Mouse (Mus musculus): ENCODE results near the gene Ccdc88c. TPM values are rescaled to one million over a fixed set of nuclear protein-coding genes. Genes with fewer than 3 reads are reported as not detected.

Gene Ccdc88c
- polyA plus RNA-seq, 1 experiment, result 1.6 TPM

- H3K4me3 ChIP-seq (ENCODE audit: insufficient read depth, low read length), result no peak overlapping the region
- H3K4me1 ChIP-seq (ENCODE audit: control insufficient read depth, insufficient read depth, low read length), result no peaks in the 10 kb centered on the region
- H3K27ac ChIP-seq (ENCODE audit: insufficient read depth, low read length), result no peak overlapping the region
- TF ChIP-seq CTCF (IDR thresholded peaks at IDR 0.05; ENCODE audit: borderline replicate concordance, insufficient read depth, low read length) (no peak), POLR2A (IDR thresholded peaks at IDR 0.05; ENCODE audit: low read depth, low read length) (no peak)
Measured at GRCm38 (mm10) chr12:100897736-100898650, 130.9 kb downstream of the Ccdc88c start.

- TF ChIP-seq CTCF (IDR thresholded peaks at IDR 0.05; ENCODE audit: borderline replicate concordance, insufficient read depth, low read length) (no peak), POLR2A (IDR thresholded peaks at IDR 0.05; ENCODE audit: low read depth, low read length) (no peak)
- no peaks in the 10 kb centered on the region for H3K4me1 ChIP-seq (ENCODE audit: control insufficient read depth, insufficient read depth, low read length)
- no peak overlapping the region for H3K27ac ChIP-seq (ENCODE audit: insufficient read depth, low read length)
- no peak overlapping the region for H3K4me3 ChIP-seq (ENCODE audit: insufficient read depth, low read length)
Measured at GRCm38 (mm10) chr12:100896661-100897060, 132.2 kb downstream of the Ccdc88c start.

GRCm38 (mm10) chr12:100895504-100895903 lies 133.4 kb downstream of the Ccdc88c start:
- no peak for TF ChIP-seq POLR2A (IDR thresholded peaks at IDR 0.05; ENCODE audit: low read depth, low read length)
- no peak for TF ChIP-seq CTCF (IDR thresholded peaks at IDR 0.05; ENCODE audit: borderline replicate concordance, insufficient read depth, low read length)
- no peak overlapping the region for H3K27ac ChIP-seq (ENCODE audit: insufficient read depth, low read length)
- H3K4me3 ChIP-seq (ENCODE audit: insufficient read depth, low read length), result no peak overlapping the region
- H3K4me1 ChIP-seq (ENCODE audit: control insufficient read depth, insufficient read depth, low read length), result no peaks in the 10 kb centered on the region

GRCm38 (mm10) chr12:100890548-100890947 lies 138.3 kb downstream of the Ccdc88c start:
- Histone ChIP-seq H3K27ac (ENCODE audit: insufficient read depth, low read length) (no peak overlapping the region), H3K4me3 (ENCODE audit: insufficient read depth, low read length) (no peak overlapping the region), H3K4me1 (ENCODE audit: control insufficient read depth, insufficient read depth, low read length) (no peaks in the 10 kb centered on the region)
- TF ChIP-seq POLR2A (IDR thresholded peaks at IDR 0.05; ENCODE audit: low read depth, low read length) (no peak), CTCF (IDR thresholded peaks at IDR 0.05; ENCODE audit: borderline replicate concordance, insufficient read depth, low read length) (no peak)

- Histone ChIP-seq H3K4me3 (ENCODE audit: insufficient read depth, low read length) (no peak overlapping the region), H3K27ac (ENCODE audit: insufficient read depth, low read length) (no peak overlapping the region)
- TF ChIP-seq POLR2A (IDR thresholded peaks at IDR 0.05; ENCODE audit: low read depth, low read length) (no peak), CTCF (IDR thresholded peaks at IDR 0.05; ENCODE audit: borderline replicate concordance, insufficient read depth, low read length) (no peak)
Measured at GRCm38 (mm10) chr12:100887801-100888258, 141.0 kb downstream of the Ccdc88c start.

GRCm38 (mm10) chr12:100886877-100887276 lies 142.0 kb downstream of the Ccdc88c start:
- TF ChIP-seq CTCF (IDR thresholded peaks at IDR 0.05; ENCODE audit: borderline replicate concordance, insufficient read depth, low read length) (no peak), POLR2A (IDR thresholded peaks at IDR 0.05; ENCODE audit: low read depth, low read length) (no peak)
- Histone ChIP-seq H3K27ac (ENCODE audit: insufficient read depth, low read length) (no peak overlapping the region), H3K4me3 (ENCODE audit: insufficient read depth, low read length) (no peak overlapping the region), H3K4me1 (ENCODE audit: control insufficient read depth, insufficient read depth, low read length) (no peaks in the 10 kb centered on the region)

More at GRCm38 (mm10) chr12:100887801-100888258, 141.0 kb downstream of the Ccdc88c start:
- H3K4me1 ChIP-seq (ENCODE audit: control insufficient read depth, insufficient read depth, low read length), result no peaks in the 10 kb centered on the region

- Histone ChIP-seq H3K4me1 (ENCODE audit: control insufficient read depth, insufficient read depth, low read length) (no peaks in the 10 kb centered on the region), H3K4me3 (ENCODE audit: insufficient read depth, low read length) (no peak overlapping the region), H3K27ac (ENCODE audit: insufficient read depth, low read length) (no peak overlapping the region)
- TF ChIP-seq CTCF (IDR thresholded peaks at IDR 0.05; ENCODE audit: borderline replicate concordance, insufficient read depth, low read length) (no peak), POLR2A (IDR thresholded peaks at IDR 0.05; ENCODE audit: low read depth, low read length) (no peak)
Measured at GRCm38 (mm10) chr12:100885585-100885984, 143.3 kb downstream of the Ccdc88c start.

GRCm38 (mm10) chr12:100883168-100883567 lies 145.7 kb downstream of the Ccdc88c start:
- no peaks in the 10 kb centered on the region for H3K4me1 ChIP-seq (ENCODE audit: control insufficient read depth, insufficient read depth, low read length)
- TF ChIP-seq CTCF (IDR thresholded peaks at IDR 0.05; ENCODE audit: borderline replicate concordance, insufficient read depth, low read length), result no peak
- no peak for TF ChIP-seq POLR2A (IDR thresholded peaks at IDR 0.05; ENCODE audit: low read depth, low read length)
- H3K27ac ChIP-seq (ENCODE audit: insufficient read depth, low read length), result no peak overlapping the region
- H3K4me3 ChIP-seq (ENCODE audit: insufficient read depth, low read length), result no peak overlapping the region

GRCm38 (mm10) chr12:100878556-100878955 lies 150.3 kb downstream of the Ccdc88c start:
- TF ChIP-seq POLR2A (IDR thresholded peaks at IDR 0.05; ENCODE audit: low read depth, low read length) (no peak), CTCF (IDR thresholded peaks at IDR 0.05; ENCODE audit: borderline replicate concordance, insufficient read depth, low read length) (no peak)
- Histone ChIP-seq H3K27ac (ENCODE audit: insufficient read depth, low read length) (no peak overlapping the region), H3K4me3 (ENCODE audit: insufficient read depth, low read length) (no peak overlapping the region), H3K4me1 (ENCODE audit: control insufficient read depth, insufficient read depth, low read length) (no peaks in the 10 kb centered on the region)

GRCm38 (mm10) chr12:100877936-100878335 lies 150.9 kb downstream of the Ccdc88c start:
- TF ChIP-seq POLR2A (IDR thresholded peaks at IDR 0.05; ENCODE audit: low read depth, low read length) (no peak), CTCF (IDR thresholded peaks at IDR 0.05; ENCODE audit: borderline replicate concordance, insufficient read depth, low read length) (no peak)
- Histone ChIP-seq H3K4me1 (ENCODE audit: control insufficient read depth, insufficient read depth, low read length) (no peaks in the 10 kb centered on the region), H3K27ac (ENCODE audit: insufficient read depth, low read length) (no peak overlapping the region), H3K4me3 (ENCODE audit: insufficient read depth, low read length) (no peak overlapping the region)

All from embryonic fibroblast, embryonic 13.5 days (primary cell).